Mouse (Mus musculus) cerebellum, adult 11-12 months (tissue): ENCODE data around the gene Stil.

Source experiments
- DNase-seq: peaks from one replicate; pipeline ENCODE4 v3.0.0; 2022

Gene Stil

DNA sequence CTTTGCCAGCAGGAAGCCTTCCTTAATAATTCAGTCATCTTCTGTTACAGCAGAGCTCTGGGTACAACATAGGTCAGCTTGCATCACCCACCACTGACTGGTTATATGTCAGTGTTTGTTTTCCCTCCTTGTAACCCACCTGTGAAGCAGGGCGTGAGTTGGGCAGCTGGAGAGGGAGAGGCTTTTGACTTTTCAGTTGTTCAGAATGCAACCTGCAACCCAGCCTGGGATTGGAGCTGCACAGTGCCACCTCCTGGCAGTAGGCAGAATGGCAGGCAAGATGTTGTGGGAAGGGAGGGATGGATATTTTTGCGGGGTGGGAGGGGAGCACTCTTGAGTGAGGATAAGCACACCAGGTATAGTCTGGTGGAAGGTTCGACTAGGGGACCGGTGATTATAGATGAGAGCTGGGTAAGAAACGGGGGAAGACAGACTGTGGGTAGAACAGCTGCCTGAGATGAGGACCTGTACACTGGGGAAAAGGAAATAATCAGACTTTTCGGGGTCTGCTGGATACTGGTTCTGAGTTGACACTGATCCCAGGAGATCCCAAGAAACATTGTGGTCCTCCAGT lies 85.7 kb downstream of the Stil start:
- no peak for DNase-seq

DNA sequence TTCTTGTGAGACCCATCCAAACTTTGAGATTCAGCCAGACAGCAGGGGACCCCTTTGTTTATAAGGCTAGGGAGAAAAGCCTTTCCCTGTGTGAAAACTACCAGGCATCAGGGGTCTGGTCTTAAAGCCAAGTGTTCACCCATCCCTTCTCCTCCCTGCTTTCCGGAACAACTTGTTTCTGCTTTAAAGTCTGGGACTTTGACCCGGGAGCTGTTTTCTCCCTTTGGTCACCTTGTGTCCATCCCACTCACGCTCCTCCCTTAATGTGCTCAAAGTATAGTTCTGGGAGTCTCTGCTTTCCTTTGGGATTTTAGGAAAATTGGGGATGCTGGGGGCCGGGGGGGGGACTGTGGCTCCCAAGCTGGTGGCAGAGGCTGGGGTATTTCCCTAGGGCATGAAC lies 86.3 kb downstream of the Stil start:
- no peak for DNase-seq

DNA sequence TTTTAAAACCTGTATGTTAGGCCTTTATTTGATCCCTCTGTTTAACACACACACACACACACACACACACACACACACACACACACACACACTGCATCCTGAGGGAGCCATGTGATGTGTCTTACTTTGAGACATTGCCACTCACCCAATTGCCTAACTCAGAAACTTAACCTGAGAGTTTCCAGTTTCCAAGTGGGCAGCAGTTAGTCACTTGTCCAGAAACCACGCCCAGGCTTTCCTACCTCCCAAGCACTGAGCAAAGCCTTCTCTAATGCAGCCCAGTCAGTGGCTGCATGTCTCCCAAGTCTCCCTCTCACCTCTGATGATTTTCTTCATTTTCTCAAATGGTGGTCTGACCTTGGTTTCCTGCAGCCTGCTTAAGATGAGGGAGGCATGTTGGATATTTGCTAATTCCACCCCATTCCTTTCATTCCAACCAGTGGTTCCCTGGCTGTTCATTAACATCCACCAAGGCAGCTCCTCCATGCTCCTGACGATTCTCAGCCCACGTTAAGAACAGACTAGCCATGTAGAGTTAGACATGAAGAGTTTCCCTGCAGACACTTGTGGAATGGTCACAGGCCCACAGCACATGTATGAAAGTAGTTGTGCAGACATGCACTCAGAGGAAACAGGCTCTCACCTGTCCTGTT lies 86.9 kb downstream of the Stil start:
- no peak for DNase-seq

DNA sequence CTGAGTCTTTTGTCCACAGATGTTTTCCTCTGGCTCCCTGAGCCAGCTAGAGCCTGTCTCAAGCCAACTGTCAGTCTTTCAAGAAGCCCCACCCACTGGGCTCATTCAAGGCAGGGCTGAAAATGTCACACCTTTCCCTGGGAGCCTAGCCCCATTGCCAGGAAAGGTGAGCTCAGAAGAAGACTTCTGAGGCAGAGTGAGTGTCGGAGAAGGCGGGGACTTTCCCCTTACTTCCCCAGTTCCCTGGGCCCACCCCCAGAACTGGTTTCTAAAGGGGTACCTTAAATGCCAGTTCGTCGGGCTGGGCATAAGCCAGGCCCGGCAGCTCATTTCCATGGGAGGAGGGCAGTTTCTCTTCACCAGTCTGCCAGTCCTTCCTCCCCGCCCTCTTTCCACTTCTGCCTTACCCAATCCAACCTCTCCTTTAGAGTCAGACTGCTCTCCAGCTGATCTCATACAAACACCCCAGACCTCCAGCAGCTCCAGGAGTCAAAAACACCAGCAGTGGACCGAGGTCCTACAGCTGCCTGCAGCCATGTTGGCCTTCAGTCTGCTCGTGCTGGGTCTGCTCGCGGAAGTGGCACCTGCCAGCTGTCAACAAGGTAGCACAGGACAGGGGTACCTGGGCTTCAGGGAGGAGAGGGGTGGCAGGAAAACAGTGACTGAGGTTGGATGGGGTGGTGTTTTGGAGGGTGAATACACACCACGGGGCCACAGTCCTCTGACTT lies 88.8 kb downstream of the Stil start, which contains the start of gene Pdzk1ip1:
Pdzk1ip1 (plus strand) TSS at position 98 of the 728 bp plus-strand sequence.
- DNase-seq, result no peak

DNA sequence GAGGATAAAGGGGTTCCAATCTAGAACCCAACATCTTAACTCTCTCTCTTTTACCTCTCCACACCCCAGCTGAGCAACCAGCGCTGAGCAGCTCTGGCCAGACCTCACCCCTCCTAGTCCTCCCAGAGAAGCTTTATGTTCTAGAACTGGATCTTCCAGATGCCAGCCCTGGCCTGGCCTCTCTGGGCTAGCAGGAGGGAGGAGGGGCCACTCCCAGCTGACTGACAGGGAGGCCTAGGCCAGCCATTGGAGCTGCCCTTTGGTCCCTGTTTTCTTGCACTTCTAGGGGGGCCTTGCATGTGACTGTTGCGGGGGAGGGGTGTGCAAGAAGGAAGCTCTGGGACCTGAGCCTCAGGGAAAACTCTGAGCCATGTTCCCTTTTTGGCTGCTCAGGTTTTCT lies 90.6 kb downstream of the Stil start:
- no peak for DNase-seq

DNA sequence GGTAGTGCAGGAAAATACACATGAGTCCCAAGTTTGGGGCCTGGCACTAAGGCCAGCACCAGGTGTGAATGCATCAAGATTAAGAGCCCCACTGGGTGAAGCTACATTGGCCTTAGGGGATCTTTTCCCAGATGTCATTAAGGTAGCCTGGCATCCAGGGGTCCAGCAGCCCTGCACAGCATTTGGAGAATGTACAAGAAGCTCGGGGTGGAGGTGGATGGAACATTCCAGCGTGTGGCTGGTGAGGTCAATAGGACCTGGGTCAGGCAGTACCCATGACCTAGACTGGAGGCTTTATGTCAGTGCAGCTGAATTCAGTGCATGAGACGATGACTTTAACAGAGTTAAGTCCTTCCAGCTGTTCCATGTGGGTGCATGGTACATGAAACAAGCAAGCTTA lies 91.8 kb downstream of the Stil start:
- no peak for DNase-seq
